Mouse (Mus musculus) frontal cortex, adult 2 months (tissue): ENCODE data around the gene Kbtbd13. TPM values are rescaled to one million over a fixed set of nuclear protein-coding genes. Genes with fewer than 3 reads are reported as not detected.

Source experiments
- DNase-seq, 2 experiments: peaks; one replicate each; pipeline ENCODE4 v3.0.0; 2022; ENCODE audit warnings: low spot score in 1 of 2; ENCODE audit errors: extremely low spot score in 1 of 2
- polyA plus RNA-seq: library from polyadenylated mRNA; depleted of rRNA; stranded (reverse); fragments of >200 nt; gene quantifications from 2 replicates; pipeline ENCODE4 v1.2.3, GENCODE M21; 2012

The Kbtbd13 gene
- polyA plus RNA-seq, 1 experiment: 0.34 TPM

- DNase-seq: peak in 1 of 2 experiments; percentile 46
Observed at GRCm38 (mm10) chr9:65398279-65398678, 6.8 kb upstream of the Kbtbd13 start, which contains the start of gene Rasl12. Gene Rasl12 (plus strand): TSS chr9:65398506.

GRCm38 (mm10) chr9:65394360-65394759 lies 2.9 kb upstream of the Kbtbd13 start:
- no peak for DNase-seq

GRCm38 (mm10) chr9:65393606-65394005 lies 2.2 kb upstream of the Kbtbd13 start:
- no peak for DNase-seq

- DNase-seq: peak in 1 of 2 experiments; percentile 73
Observed at GRCm38 (mm10) chr9:65392638-65393364, 1.3 kb upstream of the Kbtbd13 start.

- DNase-seq: peak in 1 of 2 experiments; percentile 27
Observed at GRCm38 (mm10) chr9:65390752-65391612, 470 bp downstream of the Kbtbd13 start.

GRCm38 (mm10) chr9:65386373-65387140 lies 4.9 kb downstream of the Kbtbd13 start:
- DNase-seq: no peak

GRCm38 (mm10) chr9:65384276-65384675 lies 7.2 kb downstream of the Kbtbd13 start:
- DNase-seq: no peak

GRCm38 (mm10) chr9:65382751-65383097 lies 8.7 kb downstream of the Kbtbd13 start:
- DNase-seq: no peak

- no peak for DNase-seq
Observed at GRCm38 (mm10) chr9:65382031-65382750, 9.3 kb downstream of the Kbtbd13 start.

GRCm38 (mm10) chr9:65381017-65381590 lies 10.3 kb downstream of the Kbtbd13 start:
- no peak for DNase-seq

GRCm38 (mm10) chr9:65375163-65375934 lies 16.1 kb downstream of the Kbtbd13 start:
- peak; percentile 70 to 79 for DNase-seq

GRCm38 (mm10) chr9:65374468-65375162 lies 16.8 kb downstream of the Kbtbd13 start:
- DNase-seq: no peak

- DNase-seq: peak in 1 of 2 experiments; percentile 63
Observed at GRCm38 (mm10) chr9:65372449-65372848, 19.0 kb downstream of the Kbtbd13 start.

- DNase-seq: no peak
Observed at GRCm38 (mm10) chr9:65371756-65372155, 19.7 kb downstream of the Kbtbd13 start.

- DNase-seq: no peak
Observed at GRCm38 (mm10) chr9:65365721-65366120, 25.7 kb downstream of the Kbtbd13 start.

- no peak for DNase-seq
Observed at GRCm38 (mm10) chr9:65363684-65364083, 27.8 kb downstream of the Kbtbd13 start.

GRCm38 (mm10) chr9:65360641-65361448 lies 30.6 kb downstream of the Kbtbd13 start, which contains the start of gene Ubap1l:
Gene Ubap1l (plus strand): TSS chr9:65361041.
- no peak for DNase-seq
